Mouse (Mus musculus) megakaryocyte, adult 5-6 weeks (primary cell): ENCODE results near the gene Npy. TPM values are rescaled to one million over a fixed set of nuclear protein-coding genes. Genes with fewer than 3 reads are reported as not detected.

ENCODE experiments used
- ATAC-seq: 2 replicates; pipeline ENCODE4 v1.8.0; 2016; ENCODE audit warnings: mild to moderate bottlenecking, inconsistent platforms; ENCODE audit not compliant: poor library complexity, severe bottlenecking
- total RNA-seq, 2 experiments: library from RNA; stranded (forward) in 1 of 2; stranded (reverse) in 1 of 2; fragments of 153-499, 151-499 nt in 1 of 2; fragments of 221-1000, 200-1000 nt in 1 of 2; gene quantifications; 2 replicates each; pipeline versions ENCODE4 v1.2.3 to v1.2.4; 2015 to 2017

Gene Npy
- total RNA-seq (2015) (not detected in 2 replicates), total RNA-seq (2017) (not detected in 2 replicates)

DNA sequence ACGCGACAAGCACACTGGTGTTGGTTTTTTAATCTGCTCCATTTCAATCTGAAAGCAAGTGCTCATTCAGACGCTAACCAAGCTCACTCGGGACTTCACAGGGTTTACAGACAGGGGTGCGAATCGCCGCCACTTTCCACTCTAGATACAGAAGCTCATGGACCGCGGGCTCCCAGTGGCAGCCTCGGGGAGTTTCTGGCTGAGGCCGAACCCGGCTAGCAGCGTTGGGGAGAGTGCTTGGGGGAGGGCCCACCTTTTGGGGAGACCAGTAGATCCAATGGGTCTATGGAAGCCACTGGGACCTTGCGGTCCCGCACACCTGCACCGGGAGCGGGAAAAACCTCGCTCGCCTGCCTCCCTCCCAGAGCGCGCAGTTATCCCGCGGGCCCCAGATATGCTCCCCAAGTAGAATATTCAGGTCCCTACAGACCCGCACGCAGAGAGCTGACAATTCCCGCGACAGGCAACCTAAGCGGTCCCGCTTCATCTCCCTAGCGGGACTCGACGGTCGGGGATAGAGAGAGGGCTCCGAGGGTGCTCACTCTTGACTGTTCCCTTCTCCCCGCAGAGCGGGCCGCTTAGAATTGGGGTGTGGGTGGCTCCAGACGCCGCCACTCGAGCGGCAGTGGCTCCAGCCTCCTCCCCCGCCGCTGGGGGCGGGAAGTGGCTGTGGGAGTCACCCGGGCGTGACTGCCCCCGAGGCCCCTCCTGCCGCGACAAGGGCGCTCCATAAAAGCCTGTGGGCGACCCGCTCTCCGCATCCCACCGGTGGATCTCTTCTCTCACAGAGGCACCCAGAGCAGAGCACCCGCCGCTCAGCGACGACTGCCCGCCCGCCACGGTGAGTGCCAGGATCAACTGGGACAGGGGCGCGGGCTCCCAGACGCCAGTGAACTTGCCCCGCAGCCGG is at the start of gene Npy:
Npy (plus strand) TSS at position 750 of the 910 bp plus-strand sequence.
- ATAC-seq: peak; percentile 40

- no peak for ATAC-seq
Observed at GRCm38 (mm10) chr6:49775006-49775405, 47.5 kb upstream of the Npy start.

GRCm38 (mm10) chr6:49778109-49778508 is 44.4 kb upstream of the Npy start:
- ATAC-seq: no peak

- no peak for ATAC-seq
Observed at GRCm38 (mm10) chr6:49778729-49779128, 43.8 kb upstream of the Npy start.

DNA sequence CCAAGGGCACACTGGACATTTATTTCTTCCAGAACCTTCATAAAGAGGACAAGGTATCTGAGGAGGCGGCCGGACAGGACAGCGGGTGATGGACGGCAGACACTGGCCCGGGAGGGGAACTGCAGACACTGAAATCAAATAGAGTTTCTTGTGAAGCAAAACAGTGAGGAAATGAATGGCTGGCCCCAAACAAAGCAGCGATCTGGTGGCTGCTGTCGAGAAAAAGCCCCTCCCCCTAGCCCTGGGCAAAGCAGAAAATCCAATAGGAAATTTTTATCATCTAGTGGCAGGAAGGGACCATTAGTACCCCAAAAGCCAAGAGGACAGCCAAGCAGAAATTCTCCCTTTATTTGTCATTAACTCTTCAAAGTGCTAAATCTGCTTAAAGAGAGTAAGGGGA is 42.9 kb upstream of the Npy start:
- no peak for ATAC-seq

DNA sequence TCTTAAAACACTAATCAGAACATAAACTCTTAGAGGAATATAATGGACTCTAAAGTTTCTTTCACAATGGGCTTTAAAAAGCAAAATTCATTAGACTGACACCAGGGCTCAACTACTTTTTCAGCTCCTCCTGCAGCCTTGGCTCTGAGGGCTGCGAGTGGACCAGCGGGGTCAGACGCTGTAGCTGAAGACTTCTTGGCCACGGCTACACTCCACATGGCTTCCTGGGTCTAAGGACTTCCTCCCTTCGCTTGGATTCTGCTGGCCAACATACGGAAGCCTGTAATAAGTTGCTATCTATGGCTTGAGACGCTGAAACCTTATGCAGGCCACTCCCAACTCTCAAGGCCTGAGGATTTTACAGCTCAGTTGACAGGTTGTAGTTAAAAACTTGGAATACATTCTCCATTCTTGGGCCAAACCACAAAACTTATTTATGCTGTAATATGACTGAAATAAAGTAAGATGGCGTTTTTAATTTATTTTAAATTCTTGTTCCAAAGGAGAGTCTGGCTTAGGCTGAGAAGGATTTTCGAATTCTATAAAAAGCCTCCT is 41.6 kb upstream of the Npy start:
- no peak for ATAC-seq

DNA sequence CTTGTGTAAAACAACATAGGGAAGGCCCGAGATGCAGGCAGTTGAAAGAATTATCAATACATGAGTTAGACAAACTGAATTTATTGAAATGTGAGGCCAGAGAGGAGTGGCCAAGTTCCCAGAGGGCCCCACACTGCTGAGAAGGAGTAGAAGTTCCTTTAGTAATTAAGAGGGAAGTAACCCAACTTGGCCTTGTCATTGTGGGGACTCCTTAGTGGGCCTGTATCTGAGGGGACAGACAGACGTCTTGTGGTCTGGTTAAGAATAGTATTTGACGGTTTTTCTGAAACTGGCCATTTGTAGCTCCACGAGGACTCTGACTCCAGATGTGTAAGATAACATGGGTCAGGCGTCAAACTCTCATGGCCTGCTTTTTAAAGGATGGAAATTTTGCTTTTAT is 40.7 kb upstream of the Npy start:
- ATAC-seq: no peak

- ATAC-seq: no peak
Observed at GRCm38 (mm10) chr6:49782679-49783078, 39.8 kb upstream of the Npy start.

- no peak for ATAC-seq
Observed at GRCm38 (mm10) chr6:49792524-49792923, 30.0 kb upstream of the Npy start.

DNA sequence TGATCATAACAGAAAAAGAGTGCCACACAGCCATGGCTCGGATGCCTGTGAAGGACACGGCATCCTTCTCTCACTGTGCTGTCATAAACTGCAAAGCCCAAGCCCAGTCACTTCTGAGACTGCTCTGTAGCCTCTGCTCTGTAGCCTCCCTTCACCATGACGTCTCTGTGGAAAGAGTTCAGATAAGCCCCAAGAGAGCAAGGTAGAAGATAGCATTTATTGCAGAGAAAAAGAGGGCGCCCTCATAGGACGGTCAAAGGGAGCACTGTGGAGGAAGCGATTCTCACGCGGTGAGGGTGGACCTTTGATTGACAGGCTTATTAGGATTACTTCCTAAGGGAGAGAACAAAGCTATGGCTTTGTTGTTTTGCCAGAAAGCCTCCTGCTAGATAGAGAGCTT is 18.4 kb upstream of the Npy start:
- no peak for ATAC-seq

DNA sequence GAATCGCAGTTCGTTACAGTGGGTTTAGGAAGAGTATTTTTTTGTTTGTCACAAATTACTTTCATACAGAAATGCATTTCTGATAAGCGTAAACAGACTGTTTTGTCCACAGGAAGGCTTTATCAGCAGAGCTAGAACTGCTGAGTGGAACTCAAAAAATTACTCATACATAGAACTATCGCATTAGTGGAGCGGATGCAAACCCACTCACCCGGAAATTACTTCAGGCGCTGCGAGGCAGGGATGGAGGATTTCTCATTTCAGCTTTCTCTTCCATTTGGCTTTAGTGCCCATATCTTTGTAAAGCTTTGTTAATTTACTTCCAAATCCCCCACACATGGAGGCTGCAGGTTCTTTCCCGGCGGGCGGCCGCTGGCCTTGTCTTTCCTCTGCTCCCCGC is 14.4 kb upstream of the Npy start:
- ATAC-seq: no peak

- no peak for ATAC-seq
Observed at GRCm38 (mm10) chr6:49817183-49817582, 5.3 kb upstream of the Npy start.

- no peak for ATAC-seq
Observed at GRCm38 (mm10) chr6:49817625-49818024, 4.9 kb upstream of the Npy start.

- ATAC-seq: no peak
Observed at GRCm38 (mm10) chr6:49822871-49823230, 341 bp downstream of the Npy start.

DNA sequence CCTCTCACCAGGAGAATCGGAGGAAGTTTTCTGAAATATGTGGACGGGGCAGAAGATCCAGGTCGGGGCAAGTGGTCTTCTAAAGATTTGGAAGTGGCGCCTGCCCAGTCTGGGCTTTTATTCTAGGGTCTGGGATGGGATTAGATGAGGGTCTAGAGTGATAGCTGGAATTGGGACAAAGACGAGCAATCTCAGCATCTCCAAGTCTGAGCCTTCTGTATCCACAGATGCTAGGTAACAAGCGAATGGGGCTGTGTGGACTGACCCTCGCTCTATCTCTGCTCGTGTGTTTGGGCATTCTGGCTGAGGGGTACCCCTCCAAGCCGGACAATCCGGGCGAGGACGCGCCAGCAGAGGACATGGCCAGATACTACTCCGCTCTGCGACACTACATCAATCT is 861 bp downstream of the Npy start:
- no peak for ATAC-seq

- no peak for ATAC-seq
Observed at GRCm38 (mm10) chr6:49823821-49824220, 1.3 kb downstream of the Npy start.

DNA sequence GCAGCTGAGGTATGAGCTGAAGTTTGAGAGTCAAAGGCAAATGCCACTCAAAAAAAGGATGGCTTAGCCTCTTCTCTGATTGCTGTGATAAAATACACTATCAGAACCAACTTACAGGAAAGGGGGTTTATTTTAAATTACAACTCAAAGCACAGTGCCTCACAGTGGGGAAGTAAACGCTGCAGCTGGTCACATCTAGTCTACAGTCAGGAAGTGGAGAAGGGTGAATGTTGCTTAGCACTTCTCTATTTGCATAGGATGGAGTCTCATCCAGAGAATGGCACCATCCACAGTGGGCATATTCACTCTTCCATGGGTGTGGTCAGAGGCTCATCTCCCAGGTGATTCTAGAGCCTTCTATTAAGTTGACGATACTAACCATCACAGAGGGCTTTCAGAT is 9.1 kb downstream of the Npy start:
- no peak for ATAC-seq

DNA sequence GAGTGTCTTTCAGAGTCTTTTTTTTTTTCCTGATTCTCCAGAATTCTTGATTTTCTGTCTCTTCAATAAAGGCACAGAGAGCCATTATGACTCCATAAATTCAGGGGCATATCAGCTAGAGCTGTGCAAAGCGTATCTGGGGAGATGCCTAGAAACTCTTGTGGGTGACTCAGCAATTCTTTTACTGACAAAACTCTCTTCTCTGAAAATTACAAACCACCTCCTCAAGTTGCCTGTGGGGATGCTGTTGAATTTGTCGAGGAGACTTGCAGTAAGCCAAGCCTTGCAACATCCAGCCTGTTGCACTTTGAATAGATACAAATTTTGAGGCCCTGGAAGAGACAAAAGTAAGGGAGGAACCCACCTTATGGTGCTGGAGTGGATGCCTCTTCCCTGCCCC is 34.3 kb downstream of the Npy start:
- no peak for ATAC-seq

DNA sequence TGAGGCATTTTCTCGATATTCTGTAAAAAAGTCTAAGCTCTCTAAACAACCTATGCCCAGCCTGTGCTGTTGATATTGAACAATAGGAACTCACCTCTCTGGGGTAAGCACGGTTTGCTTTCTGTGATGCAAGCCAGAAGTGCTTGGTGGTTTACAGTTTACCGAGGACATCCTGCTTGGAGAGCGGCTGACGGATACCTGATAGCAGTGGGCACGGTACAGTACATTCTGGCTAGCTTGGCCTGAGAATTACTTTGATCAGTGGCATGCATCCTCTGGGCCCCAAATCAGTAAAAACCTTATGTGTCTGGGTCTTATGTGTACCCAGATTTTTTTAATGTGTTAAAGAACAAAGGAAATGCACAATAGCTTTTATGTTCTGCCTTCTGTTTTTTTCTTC is 45.1 kb downstream of the Npy start:
- ATAC-seq: no peak

- no peak for ATAC-seq
Observed at GRCm38 (mm10) chr6:49871071-49871470, 48.6 kb downstream of the Npy start.

GRCm38 (mm10) chr6:49873556-49873955 is 51.0 kb downstream of the Npy start:
- ATAC-seq: no peak

DNA sequence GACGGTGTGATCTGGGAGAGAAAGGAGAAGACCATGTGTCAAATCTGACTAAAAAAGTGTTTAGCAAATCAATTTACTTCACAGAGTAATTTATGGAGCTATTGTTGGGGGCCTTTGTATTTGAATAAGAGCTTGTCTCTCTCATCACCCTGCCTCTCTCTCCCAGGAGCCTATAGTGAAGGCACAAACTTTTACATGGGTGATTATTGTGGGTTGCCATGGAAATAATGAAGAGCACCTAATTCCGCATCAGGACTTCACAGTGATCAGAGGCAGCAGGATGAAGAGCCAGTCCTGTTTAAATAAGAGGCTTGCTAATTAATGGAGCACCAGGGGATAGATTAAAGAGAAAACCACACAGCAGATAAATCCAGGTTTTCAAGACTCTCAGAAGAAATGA is 52.6 kb downstream of the Npy start:
- ATAC-seq: no peak

DNA sequence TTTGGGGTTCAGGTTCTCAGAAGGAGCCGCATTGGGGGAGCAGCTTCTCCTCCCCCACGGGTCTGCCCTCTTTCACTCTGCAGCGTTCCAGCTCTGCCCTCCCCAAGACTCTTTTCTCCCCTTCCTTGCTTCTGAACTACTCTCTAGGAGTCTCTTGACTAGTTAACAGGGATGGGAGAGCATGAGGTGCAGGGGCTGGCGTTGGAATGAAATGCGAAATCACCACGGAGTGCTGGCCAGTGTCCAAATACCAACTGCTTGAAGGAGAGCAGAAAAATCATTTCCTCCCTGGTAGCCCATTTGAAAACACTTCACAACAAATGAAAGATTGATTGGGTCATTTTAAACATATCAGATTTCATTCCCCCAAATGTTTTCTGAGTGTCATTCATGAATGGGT is 53.3 kb downstream of the Npy start:
- ATAC-seq: no peak
